Mouse (Mus musculus) heart, adult 2 months (tissue): ENCODE measurements at regions not wholly inside any gene's neighbourhood (a gene's known extent, or its start where the extent isn't known, plus 50 kb on each side); places are given as distances from the start of the nearest gene placed in this dataset.

Experiments
- DNase-seq, 2 experiments: peaks; one replicate each; pipeline ENCODE4 v3.0.0; 2021
- H3K27ac ChIP-seq: fragments of 200-600 bp; 2 replicates; pipeline ENCODE4 v1.8.1; 2022
- H3K27me3 ChIP-seq: fragments of 200-500 bp; 2 replicates; pipeline ENCODE4 v1.6.1; 2012; ENCODE audit warnings: mild to moderate bottlenecking, low read length, inconsistent platforms, mixed read lengths; ENCODE audit not compliant: control insufficient read depth, insufficient read depth
- H3K36me3 ChIP-seq: fragments of 200-500 bp; 2 replicates; pipeline ENCODE4 v1.6.1; 2012; ENCODE audit warnings: low read length, inconsistent platforms; ENCODE audit not compliant: control insufficient read depth, insufficient read depth
- H3K4me1 ChIP-seq: fragments of 200-500 bp; 2 replicates; pipeline ENCODE4 v1.6.1; 2011; ENCODE audit warnings: low read length; ENCODE audit not compliant: control insufficient read depth, insufficient read depth
- H3K4me3 ChIP-seq: fragments of 200-600 bp; 2 replicates; pipeline ENCODE4 v1.8.1; 2022
- H3K79me2 ChIP-seq: fragments of 200-500 bp; replicated peaks from 2 replicates; pipeline ENCODE4 v1.6.1; 2012; ENCODE audit warnings: mild to moderate bottlenecking, inconsistent platforms, low read length, moderate library complexity, mixed read lengths; ENCODE audit not compliant: control insufficient read depth, insufficient read depth
- H3K9ac ChIP-seq: fragments of 200-500 bp; 2 replicates; pipeline ENCODE4 v1.6.1; 2012; ENCODE audit warnings: low read depth, mild to moderate bottlenecking, control low read depth, inconsistent platforms, low read length, mixed read lengths
- CTCF ChIP-seq: fragments of 200-600 bp; IDR thresholded peaks from 2 replicates; pipeline ENCODE4 v1.8.1; 2022; ENCODE audit warnings: antibody characterized with exemption, mild to moderate bottlenecking, moderate library complexity
- EP300 ChIP-seq: fragments of 200-500 bp; IDR thresholded peaks from 2 replicates; pipeline ENCODE4 v1.6.1; 2011; ENCODE audit warnings: low read depth, low read length, control low read depth; ENCODE audit not compliant: insufficient read depth
- POLR2A ChIP-seq: fragments of 200-500 bp; IDR thresholded peaks from 2 replicates; pipeline ENCODE4 v1.6.1; 2011; ENCODE audit warnings: mild to moderate bottlenecking, low read depth, low read length, control low read depth; ENCODE audit not compliant: insufficient read depth
- WGBS: fragments of 180-500 bp; shearing (Covaris S2); methylation state at CpG from one replicate; pipeline ENCODE4 v1.1.7; 2018; 5-methylcytosine and 5-hydroxymethylcytosine counted together
- intact Hi-C: fragments of 180-260 bp; cut with DNase I; formaldehyde crosslinking; loops from one replicate; pipeline ENCODE4 v1.15.1; 2025

- Histone ChIP-seq H3K36me3 (no peaks in the 10 kb centered on the region), H3K27me3 (no peaks in the 10 kb centered on the region), H3K9ac (no peak overlapping the region), H3K4me1 (no peaks in the 10 kb centered on the region), H3K79me2 (no peaks in the 10 kb centered on the region), H3K4me3 (no peak overlapping the region), H3K27ac (no peak overlapping the region)
- intact Hi-C loops: no loop called here
- no peak for TF ChIP-seq POLR2A
- TF ChIP-seq EP300: no peak
- no peak for TF ChIP-seq CTCF
- no peak for DNase-seq
Observed at GRCm38 (mm10) chr15:56119287-56120065, 1357.9 kb downstream of the Slc22a22 start.

- H3K27ac ChIP-seq: no peak overlapping the region
- DNase-seq: no peak
- H3K27me3 ChIP-seq: no peaks in the 10 kb centered on the region
- WGBS: 52% methylated on average over 2 of the region's 2 CpGs
- H3K79me2 ChIP-seq: no peaks in the 10 kb centered on the region
- TF ChIP-seq CTCF (no peak), EP300 (no peak), POLR2A (no peak)
- H3K4me1 ChIP-seq: no peaks in the 10 kb centered on the region
- intact Hi-C loops: no loop called here
- H3K4me3 ChIP-seq: no peak overlapping the region
- no peaks in the 10 kb centered on the region for H3K36me3 ChIP-seq
- H3K9ac ChIP-seq: no peak overlapping the region
Observed at GRCm38 (mm10) chr15:56108313-56108712, 1369.1 kb downstream of the Slc22a22 start.

- no peaks in the 10 kb centered on the region for H3K79me2 ChIP-seq
- TF ChIP-seq CTCF (no peak), EP300 (no peak), POLR2A (no peak)
- no peaks in the 10 kb centered on the region for H3K27me3 ChIP-seq
- no peak for DNase-seq
- intact Hi-C loops: no loop called here
- H3K4me3 ChIP-seq: no peak overlapping the region
- no peak overlapping the region for H3K27ac ChIP-seq
- H3K9ac ChIP-seq: no peak overlapping the region
- no peaks in the 10 kb centered on the region for H3K36me3 ChIP-seq
- WGBS: 71% methylated on average over 4 of the region's 4 CpGs
- H3K4me1 ChIP-seq: no peaks in the 10 kb centered on the region
Observed at GRCm38 (mm10) chr15:56107719-56108118, 1369.7 kb downstream of the Slc22a22 start.

- no peak overlapping the region for H3K4me3 ChIP-seq
- no peak for DNase-seq
Observed at GRCm38 (mm10) chr15:56100133-56100735, 1377.2 kb downstream of the Slc22a22 start.

GRCm38 (mm10) chr15:56077838-56078567 lies 1399.4 kb downstream of the Slc22a22 start:
- Histone ChIP-seq H3K4me3 (no peak overlapping the region), H3K27me3 (no peaks in the 10 kb centered on the region), H3K4me1 (no peaks in the 10 kb centered on the region), H3K27ac (no peak overlapping the region), H3K79me2 (no peaks in the 10 kb centered on the region), H3K9ac (no peak overlapping the region), H3K36me3 (no peaks in the 10 kb centered on the region)
- intact Hi-C loops: no loop called here
- DNase-seq: no peak
- TF ChIP-seq CTCF: no peak
- TF ChIP-seq EP300: no peak
- TF ChIP-seq POLR2A: no peak
- 71% methylated on average over 11 of the region's 11 CpGs for WGBS

More at GRCm38 (mm10) chr15:56100133-56100735, 1377.2 kb downstream of the Slc22a22 start:
- H3K27me3 ChIP-seq: no peaks in the 10 kb centered on the region
- TF ChIP-seq POLR2A: no peak
- TF ChIP-seq CTCF: no peak
- TF ChIP-seq EP300: no peak
- H3K4me1 ChIP-seq: no peaks in the 10 kb centered on the region
- 81% methylated on average over 3 of the region's 3 CpGs for WGBS
- no peak overlapping the region for H3K9ac ChIP-seq
- no peaks in the 10 kb centered on the region for H3K79me2 ChIP-seq
- no peak overlapping the region for H3K27ac ChIP-seq
- H3K36me3 ChIP-seq: no peaks in the 10 kb centered on the region
- intact Hi-C loops: no loop called here

GRCm38 (mm10) chr15:56077081-56077480 lies 1400.3 kb downstream of the Slc22a22 start:
- WGBS: 32% methylated on average over 1 of the region's 1 CpGs
- H3K79me2 ChIP-seq: no peaks in the 10 kb centered on the region
- H3K27ac ChIP-seq: no peak overlapping the region
- no peaks in the 10 kb centered on the region for H3K27me3 ChIP-seq
- H3K36me3 ChIP-seq: no peaks in the 10 kb centered on the region
- no peak overlapping the region for H3K9ac ChIP-seq
- no peak for DNase-seq
- no peaks in the 10 kb centered on the region for H3K4me1 ChIP-seq
- intact Hi-C loops: no loop called here
- H3K4me3 ChIP-seq: no peak overlapping the region
- no peak for TF ChIP-seq POLR2A
- no peak for TF ChIP-seq EP300
- TF ChIP-seq CTCF: no peak
